Mouse (Mus musculus) cortical plate, adult 2 months (tissue): ENCODE measurements at regions not wholly inside any gene's neighbourhood (a gene's known extent, or its start where the extent isn't known, plus 50 kb on each side); places are given as distances from the start of the nearest gene placed in this dataset.

Experiments
- CTCF ChIP-seq: fragments of 200-500 bp; IDR thresholded peaks from 2 replicates; pipeline ENCODE4 v1.5.1; 2011; ENCODE audit warnings: mild to moderate bottlenecking, control low read depth, low read length; ENCODE audit not compliant: insufficient read depth; ENCODE audit errors: extremely low read depth
- POLR2A ChIP-seq: fragments of 200-500 bp; IDR thresholded peaks from 2 replicates; pipeline ENCODE4 v1.6.1; 2011; ENCODE audit warnings: mild to moderate bottlenecking, low read length, control low read depth; ENCODE audit not compliant: insufficient read depth; ENCODE audit errors: extremely low read depth

GRCm38 (mm10) chr13:29049730-29050129 lies 96.2 kb upstream of the Sox4 start:
- TF ChIP-seq CTCF, result no peak
- no peak for TF ChIP-seq POLR2A
